Mouse (Mus musculus): Measurements from ENCODE around the gene Hsd17b11.

- no peak for TF ChIP-seq CTCF (conservative IDR thresholded peaks at IDR 0.05; ENCODE audit: low read length)
- TF ChIP-seq POU5F1 (IDR thresholded peaks at IDR 0.05; ENCODE audit: borderline replicate concordance, low read length): no peak
- no peak for TF ChIP-seq NANOG (IDR thresholded peaks at IDR 0.05; ENCODE audit: borderline replicate concordance, low read length)
Measured at GRCm38 (mm10) chr5:103994669-103995068, 27.1 kb downstream of the Hsd17b11 start.

Data from E14TG2a.4 (cell line).